Mouse (Mus musculus): Measurements from ENCODE around the gene Kctd20.

GRCm38 (mm10) chr17:28943740-28944139 lies 8.0 kb upstream of the Kctd20 start, which contains the start of gene Pxt1:
- TF ChIP-seq CTCF (conservative IDR thresholded peaks at IDR 0.05; ENCODE audit: insufficient read depth, insufficient read length, low read depth, low read length) (no peak), POLR2A (IDR thresholded peaks at IDR 0.05; ENCODE audit: low read depth, low read length) (no peak)
